Mouse (Mus musculus) hematopoietic stem cell, adult 5-6 weeks (primary cell): Measurements from ENCODE around the gene Tgif2. TPM values are rescaled to one million over a fixed set of nuclear protein-coding genes. Genes with fewer than 3 reads are reported as not detected.

Source experiments
- ATAC-seq, 2 experiments: fragments of 125-278 bp in 1 of 2; replicated peaks in 1 of 2; 2 replicates each; pipeline ENCODE4 v1.8.0; 2016 to 2017; ENCODE audit warnings: inconsistent platforms in 2 of 2, mild to moderate bottlenecking in 2 of 2, moderate number of reproducible peaks in 2 of 2, low read depth in 1 of 2, moderate TSS enrichment in 1 of 2; ENCODE audit not compliant: low FRiP score in 2 of 2, poor library complexity in 2 of 2, severe bottlenecking in 2 of 2, insufficient read depth in 1 of 2, low TSS enrichment in 1 of 2
- total RNA-seq: library from RNA; stranded (forward); fragments of 172-1452, 232-1000 nt; gene quantifications from 2 replicates; pipeline ENCODE4 v1.2.3, GENCODE M21; 2017

The Tgif2 gene
- total RNA-seq, 1 experiment from 2014 or later = 31.6 TPM

DNA sequence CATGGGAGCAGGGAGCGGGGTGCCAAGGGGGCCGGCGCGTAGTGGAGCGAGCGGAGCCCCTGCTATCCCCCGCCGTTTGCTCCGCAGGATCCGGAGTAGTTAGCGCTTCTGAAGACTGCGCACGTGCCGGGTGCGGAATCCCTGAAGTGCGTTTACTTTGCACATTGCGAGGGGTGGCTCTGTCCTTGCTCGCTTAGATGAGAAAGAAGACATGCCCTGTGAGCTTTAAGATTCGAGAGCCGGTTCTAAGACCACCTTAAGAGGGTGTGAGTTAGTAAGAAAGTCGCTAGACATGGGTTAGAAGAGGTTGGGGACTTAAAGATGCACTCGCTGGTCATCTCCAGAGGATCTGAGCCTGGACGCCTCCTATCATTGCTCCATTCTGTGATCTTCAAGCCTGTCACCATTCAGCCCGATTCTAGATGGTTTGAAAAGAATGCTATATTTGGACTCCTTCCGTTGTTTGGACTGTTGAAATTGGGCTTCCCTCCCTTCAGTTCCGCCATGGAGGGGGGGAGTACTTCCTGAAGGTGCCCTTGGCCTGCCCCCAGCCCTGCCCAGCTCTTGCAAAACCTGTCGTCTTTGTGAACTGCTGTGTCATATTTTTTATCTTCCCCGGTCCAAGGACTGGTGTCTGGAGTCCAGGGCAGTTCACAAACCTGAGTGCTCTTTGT lies 23.8 kb downstream of the Tgif2 start:
- ATAC-seq = peak; percentile 48 to 63

DNA sequence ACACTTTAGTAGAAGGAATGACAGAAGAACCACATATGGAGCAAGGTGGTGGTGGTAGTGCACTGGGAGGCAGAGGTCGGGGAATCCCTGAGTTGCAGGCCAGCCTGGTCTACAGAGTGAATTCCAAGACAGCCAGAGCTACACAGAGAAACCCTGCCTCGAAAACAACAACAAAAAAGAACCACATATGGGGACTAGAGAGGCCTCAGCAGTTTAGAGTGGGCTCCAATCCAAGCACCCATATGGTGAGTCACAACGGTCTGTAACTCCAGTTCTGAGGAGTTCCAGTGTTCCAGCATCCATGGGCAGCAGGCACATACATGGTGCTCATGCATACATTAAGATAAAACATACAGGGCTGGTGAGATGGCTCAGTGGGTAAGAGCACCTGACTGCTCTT lies 24.7 kb downstream of the Tgif2 start:
- no peak for ATAC-seq

DNA sequence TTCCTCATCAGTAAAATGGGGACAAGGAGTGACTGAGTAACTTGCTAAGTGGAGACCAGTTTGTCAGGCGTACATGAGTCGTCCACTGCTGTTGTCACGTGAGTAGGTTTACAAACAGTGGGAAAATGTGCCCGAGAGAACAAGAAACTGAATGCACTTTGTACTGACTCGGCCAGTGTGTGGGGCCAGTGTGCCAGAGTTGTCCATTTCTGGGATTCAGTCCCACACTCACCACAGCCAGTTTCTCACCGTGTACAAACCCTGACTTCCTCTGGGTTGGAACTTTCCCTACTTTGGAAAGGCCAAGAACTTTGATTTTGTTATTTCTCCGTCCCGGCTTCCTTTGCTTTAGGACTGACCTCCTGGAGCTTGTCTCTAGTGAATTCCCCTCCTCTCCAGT lies 29.2 kb downstream of the Tgif2 start:
- ATAC-seq = no peak

DNA sequence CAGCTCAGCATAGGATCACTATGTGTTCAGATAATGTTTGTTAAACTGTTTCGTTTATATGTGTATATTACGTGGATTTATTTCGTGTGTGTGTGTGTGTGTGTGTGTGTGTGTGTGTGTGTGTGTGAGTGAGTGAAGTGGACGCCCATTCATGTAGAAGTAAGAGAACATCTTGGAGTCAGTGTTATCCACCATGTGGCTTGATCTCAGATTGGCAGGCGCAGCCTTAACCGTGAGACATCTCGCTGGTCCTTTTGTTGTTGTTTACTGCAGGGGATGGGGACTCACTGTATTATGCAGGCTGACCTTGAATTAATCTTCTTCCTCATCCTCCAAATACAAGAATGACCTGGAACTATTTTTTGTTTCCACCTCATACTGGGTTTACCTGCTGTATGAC lies 29.7 kb downstream of the Tgif2 start:
- ATAC-seq = no peak

DNA sequence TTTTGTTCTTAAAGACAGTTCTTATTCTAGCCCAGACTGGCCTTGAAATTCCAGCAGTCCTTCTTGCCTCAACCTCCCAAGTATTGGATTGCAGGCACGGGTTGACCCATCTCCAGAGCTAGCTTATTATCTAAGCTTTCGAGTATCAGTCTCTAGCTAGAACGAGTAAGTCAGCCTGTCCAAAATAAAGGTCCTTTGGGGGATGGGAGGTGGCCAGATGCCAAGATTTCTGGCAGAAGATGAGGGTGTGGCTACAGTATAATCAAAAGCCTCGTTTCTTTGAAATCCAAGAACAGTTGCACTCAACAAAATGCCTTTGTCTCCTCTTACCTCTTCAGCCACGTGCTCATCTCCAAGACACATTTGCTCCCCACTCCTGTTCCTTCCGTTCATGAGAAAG lies 30.7 kb downstream of the Tgif2 start:
- no peak for ATAC-seq

DNA sequence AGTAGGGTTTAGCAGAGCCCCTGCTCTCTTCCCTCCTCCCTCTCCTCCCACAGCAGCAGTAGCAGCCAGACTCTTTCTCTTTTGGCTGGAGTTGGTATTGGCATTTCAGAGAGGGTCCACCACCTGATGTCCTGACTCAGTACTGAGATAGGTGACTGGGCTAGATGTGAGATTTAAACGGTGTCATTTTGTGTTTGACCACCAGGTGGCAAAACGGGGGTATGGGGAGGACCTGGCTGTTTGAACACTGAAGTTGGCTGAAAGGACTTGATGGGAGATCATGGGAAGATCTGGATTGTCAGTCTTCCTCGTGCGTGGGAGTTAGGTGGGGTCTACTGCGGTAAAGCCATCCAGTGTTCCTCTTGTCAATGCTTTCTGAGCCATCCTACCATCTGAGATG lies 33.8 kb downstream of the Tgif2 start:
- 0 out of 4 replicates have a peak, but pooled peaks have one; percentile 34 for ATAC-seq

DNA sequence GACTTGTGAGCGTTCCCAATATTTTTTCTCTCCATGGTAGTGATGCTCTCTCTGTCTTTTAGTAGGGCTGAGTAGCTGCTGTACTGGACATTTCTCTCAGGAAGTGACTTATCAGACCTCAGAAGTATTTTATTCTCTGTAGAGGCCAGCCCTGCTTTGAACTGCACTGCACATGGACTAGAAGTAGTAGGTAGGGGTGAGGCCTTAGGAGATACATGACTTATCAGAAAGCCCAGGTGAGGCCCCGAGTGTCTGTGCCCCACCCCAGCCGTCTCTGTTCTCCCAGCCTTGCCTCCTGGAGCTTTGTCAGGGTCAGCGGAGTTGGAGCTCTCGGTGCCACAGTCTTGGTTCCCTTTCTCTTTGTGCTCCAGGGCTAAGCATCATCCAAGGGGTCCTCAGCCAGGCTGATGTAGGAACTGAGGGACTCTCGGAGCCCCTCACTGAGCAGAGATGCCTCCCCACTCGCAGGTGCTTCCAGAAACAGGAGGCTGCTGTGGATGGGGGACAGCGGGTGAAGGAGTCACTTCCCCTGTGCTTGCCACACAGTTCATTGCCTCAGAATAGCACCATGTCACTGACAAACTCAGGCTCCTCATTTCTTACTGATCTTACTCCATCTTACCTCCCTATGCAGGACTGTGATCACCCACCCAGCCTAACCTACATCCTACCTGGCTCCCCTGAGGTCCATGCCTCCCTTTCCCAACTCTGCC lies 34.4 kb downstream of the Tgif2 start:
- no peak for ATAC-seq

DNA sequence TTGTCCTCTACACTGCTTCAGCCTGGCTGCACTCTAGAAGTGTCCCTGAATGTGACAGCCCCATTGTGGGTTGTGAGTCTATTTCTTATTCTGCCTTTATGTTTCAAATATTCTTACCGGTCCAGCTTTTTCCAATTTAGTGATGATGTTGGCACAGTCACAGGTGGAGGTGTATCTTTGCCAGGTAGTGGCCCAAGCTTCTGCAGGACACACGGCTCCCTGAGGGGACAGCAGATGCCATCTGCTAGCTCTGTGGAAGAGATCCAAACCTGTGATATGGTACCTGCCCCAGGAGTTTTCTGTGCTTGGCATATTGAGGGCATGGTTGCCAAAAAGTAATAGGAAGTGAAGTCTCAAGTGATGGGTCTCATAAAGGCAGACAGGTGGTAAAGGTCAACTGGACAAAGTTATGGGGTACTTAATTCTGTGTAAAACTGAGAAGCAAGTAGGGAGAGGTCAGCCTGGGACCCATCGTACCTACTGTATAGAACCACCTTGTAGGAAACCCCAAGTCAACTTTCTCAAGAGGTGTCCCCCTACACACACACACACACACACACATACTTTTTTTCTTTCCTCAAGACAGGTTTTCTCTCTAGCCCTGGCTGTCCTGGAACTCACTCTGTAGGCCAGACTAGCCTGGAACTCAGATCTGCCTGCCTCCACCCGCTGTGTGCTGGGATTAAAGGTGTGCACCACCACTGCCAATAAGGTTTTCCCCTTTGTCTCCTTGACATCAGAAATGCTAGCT lies 35.1 kb downstream of the Tgif2 start:
- no peak for ATAC-seq

DNA sequence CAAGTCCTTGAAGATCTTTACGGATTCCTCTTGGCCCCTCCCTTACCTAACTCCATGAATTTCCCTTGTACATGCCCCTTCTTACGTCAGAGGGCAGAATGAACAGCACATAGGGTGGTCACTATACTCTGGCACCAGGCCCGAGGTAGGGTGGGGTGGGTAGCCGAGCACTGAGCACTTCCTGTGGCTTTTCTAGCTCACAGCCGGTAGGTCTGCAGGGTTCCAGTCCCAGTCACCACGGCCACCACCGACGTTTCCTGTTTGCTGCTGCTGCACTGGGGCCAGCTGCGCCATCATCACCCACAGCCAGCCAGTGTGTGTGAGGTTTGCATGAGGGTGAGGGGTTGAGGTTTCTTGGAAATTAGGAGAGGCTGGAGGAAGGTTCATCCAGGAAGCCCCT lies 37.9 kb downstream of the Tgif2 start:
- ATAC-seq = peak; percentile 79 to 86

DNA sequence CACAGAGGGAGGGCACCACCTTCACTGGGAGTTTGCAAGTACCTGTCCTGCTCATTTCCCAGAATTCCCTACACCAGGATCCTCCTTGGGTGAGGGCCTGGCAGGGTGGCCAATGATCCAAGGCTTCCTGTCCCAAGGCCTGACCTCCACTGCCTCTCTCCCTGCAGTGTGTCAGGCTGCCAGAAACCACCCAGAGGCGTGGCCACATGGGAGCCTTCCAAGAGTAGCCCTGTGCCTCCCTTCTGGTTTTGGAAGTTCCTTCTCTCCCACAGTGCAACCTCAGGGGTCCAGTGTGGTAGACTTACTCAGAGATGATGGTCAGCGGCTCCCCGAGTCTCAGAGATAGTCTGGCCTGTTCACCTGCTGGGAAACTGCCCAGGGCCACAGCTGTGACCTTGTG lies 39.7 kb downstream of the Tgif2 start:
- ATAC-seq = no peak

DNA sequence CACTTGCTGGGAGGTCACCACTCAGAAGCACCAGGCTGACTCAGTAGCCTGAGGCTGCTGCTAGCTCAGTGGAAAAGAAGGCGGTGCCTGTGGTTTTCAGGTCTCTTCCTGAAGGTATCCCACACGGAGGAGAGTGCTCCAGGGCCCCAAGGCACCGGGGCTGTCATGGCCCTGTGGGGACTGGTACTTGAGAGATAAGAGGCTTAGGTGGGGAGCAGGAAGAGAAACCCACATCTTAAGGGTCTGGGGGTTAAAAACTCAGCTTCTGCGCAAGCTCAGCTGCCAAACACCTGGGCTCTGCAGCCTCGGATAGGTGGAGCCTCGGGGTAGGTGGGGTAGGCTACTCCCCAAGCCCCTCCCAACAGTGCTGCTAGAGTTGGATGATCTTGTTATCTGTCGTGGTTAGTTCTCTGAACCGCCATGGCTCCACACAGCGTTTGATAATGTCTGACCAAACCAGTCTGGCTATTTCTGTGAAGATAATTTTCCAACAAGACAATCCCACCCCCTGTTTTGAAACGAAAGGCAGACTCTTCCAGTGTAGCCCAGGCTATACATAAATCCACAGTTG lies 42.7 kb downstream of the Tgif2 start:
- peak in 1 of 2 experiments; percentile 9; a peak in 1 of 4 replicates for ATAC-seq

DNA sequence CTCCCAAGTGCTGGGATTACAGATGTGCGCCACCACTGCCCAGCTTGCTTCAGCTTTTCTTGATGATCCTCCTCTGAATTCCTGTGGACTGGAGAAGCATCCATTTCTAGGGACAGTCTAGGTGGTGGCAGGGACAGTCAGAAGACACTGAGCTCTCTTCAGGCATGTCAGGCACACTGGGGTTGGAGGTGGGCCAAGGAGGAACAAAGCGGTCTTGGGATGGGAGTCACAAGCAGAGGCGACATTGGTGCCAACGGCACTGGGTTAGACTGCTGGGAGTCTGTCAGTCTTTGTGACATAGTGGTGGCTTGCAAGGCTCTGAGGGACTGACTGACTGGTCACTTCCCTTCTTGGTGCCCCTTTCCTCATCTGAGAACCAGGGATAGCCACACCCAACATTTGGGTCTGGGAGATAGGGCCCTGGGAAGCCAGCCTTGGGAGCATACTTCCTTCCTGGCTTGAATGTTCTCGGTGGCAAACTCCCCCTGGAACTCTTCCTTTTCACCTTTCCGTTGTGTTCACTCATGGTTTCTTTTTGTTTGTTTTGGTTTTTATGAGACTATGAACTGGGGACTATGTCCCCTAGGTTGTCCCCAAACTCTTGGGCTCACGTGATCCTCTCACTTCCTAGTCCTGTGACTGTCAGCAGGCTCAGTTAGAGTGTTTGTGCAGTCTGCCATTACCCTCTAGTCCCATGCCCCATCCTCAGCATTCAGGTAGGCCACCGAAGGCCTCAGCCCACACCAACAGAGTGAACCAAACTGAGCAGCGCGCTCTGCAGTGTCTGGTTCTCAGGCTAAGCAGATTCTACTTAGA lies 44.8 kb downstream of the Tgif2 start:
- ATAC-seq = no peak

DNA sequence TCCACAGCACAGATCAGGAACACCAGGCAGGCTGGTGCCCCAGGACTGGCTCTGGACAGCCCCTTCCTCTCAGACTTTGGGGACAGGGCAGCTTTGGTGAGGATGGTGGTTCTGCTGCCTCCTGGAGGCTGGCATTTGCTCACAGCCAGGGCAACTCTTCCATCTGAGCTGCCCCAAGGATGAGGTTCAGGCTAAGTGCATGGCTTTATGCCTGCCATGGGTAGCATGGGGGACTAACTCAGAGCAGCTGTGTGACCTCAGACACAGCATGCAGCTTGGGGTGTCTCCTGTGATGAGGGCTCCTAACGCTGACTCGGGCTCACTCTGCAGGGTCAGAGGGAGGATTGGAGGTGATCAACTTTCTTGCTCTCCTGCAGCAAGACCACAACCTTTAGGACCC lies 45.9 kb downstream of the Tgif2 start:
- 0 out of 4 replicates have a peak, but pooled peaks of 1 of the 2 experiments have one; percentile 7 for ATAC-seq

DNA sequence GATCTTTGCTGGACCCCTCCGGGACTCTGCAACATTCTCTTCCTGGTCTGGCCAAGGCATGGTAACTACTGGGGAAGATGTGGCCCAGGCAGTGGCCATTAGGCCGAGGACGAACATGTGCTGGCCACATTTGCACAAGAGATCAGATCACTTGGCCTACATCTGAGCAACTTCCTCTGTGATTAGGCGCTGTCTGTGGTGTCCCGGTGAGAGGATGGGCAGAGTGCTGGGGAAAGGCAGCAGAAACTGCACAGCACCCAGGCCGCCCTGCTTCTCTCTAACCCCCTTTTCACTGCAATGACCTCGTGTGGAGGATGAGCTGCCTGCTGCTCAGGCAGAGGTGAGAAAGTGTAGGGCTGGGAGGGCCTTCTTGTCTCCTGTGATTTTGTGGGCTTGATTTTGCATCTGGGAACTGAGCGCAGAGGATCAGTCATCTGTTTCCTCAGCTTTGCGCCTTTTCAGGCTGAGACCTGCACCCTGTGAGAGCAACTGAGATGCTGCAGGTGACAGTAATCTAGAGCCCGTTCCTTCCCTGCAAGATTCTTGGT lies 46.4 kb downstream of the Tgif2 start:
- ATAC-seq = no peak

DNA sequence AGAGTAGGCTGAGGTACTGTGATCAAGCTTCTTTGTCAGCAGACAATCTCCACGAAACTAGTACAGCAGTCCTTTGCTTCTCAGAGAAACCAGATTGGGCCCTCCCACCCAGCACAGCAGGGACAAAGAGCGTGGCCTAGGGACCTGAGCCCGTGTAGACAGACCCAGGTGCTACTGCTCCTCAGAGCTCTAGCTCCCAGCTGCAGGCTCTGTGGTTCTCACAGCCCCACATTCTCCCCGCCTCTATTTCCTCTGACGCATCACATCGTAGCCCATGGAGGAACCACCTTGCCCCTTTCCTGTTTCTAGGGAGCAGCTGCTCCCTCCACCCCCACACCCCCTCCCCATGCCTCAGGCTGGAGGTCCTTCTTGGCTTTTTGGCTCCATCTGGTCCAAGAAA lies 47.2 kb downstream of the Tgif2 start, which contains the start of gene Sla2:
Gene Sla2 (minus strand): TSS at position 176 of the 400 bp plus-strand sequence.
- ATAC-seq = peak; percentile 92

DNA sequence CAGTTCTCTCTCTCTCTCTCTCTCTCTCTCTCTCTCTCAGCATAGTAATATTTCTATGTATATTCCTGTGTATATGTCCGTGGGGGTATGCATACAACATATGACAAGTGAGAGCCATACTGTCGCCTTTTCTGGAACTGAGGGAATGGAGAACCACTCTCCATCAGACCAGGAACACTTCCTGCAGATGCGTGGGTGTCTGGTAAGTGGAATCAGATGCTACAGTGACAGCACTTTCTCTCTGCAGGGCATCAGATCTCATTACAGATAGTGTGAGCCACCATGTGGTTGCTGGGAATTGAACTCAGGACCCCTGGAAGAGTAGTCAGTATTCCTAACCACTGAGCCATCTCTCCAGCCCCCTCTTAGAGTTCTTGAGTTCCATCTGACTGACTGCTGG lies 48.7 kb downstream of the Tgif2 start:
- ATAC-seq = no peak

DNA sequence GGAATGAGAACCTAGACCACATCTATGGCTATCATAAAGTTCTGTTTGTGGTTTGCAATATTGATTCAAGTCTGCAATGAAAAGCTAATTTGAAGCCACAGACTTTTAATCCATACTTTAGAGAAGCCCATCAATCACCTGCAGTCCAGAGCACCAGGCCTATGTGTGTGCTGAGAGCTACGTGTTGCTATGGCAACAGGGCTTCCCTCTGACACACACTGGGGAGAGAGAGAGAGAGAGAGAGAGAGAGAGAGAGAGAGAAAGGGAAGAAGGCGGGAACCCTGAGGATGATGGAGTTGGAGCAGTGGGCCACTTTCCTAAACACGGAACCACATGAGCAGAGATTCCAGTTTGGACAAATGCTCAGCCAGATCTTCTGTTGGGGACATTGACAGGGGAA lies 52.4 kb downstream of the Tgif2 start:
- no peak for ATAC-seq
